Mouse (Mus musculus): ENCODE measurements around the gene Olfr666. TPM values are rescaled to one million over a fixed set of nuclear protein-coding genes. Genes with fewer than 3 reads are reported as not detected.
"Not testable (repeated sequence)": the region's sequence is repeated elsewhere in the genome, so short reads cannot be mapped to it uniquely, and the experiment has no call there.

Olfr666 gene
- polyA plus RNA-seq (2014; fragmentation: Nextera tagmentation; extraction: Ambion mirVana) = 0.08 TPM in 1 of 2 replicates, not detected in the other

DNA sequence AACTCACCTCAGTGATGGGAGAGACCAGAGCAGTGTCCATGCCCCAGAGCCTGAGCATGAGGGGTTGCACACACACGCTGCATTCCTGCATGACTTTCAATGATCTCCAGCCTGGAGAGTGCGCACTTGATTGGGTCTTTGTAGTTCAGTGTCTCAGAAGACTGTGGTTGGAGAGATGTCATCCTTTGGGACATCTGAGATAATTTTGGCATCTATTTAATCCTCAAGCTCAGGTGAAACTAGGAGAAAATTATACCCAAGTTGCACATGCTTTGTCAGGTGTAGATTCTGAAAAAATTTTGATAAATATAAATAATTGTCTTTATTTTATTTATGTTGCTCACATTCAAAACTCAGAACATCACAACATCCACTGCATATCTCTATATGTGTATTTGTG lies at the start of gene Olfr666:
Gene Olfr666 (minus strand): TSS at position 101 of the 400 bp plus-strand sequence.
- no peak within 1 kb of the TSS for H3K4me3 ChIP-seq (ENCODE audit: low read depth, low read length)
- H3K4me2 ChIP-seq (ENCODE audit: low read depth, low read length) = no peak within 1 kb of the TSS
- no peak for ATAC-seq (ENCODE audit: low read depth)
- no peaks in the 10 kb centered on the region for H3K36me3 ChIP-seq (ENCODE audit: control insufficient read depth, insufficient read depth, low read length)
- no peaks in the 10 kb centered on the region for H3K27me3 ChIP-seq (replicated peaks; ENCODE audit: control insufficient read depth, insufficient read depth, low read length)
- no peak within 1 kb of the TSS for H3K27ac ChIP-seq (replicated peaks; ENCODE audit: low read depth, low read length)
- WGBS = 92% methylated on average over 2 of the region's 2 CpGs
- H3K4me1 ChIP-seq (ENCODE audit: control insufficient read depth, insufficient read depth, low read length) = no peaks in the 10 kb centered on the region
- no peak within 1 kb of the TSS for H3K9ac ChIP-seq (ENCODE audit: low read depth, low read length)
- no peak for DNase-seq (ENCODE audit: low spot score)
- H3K9me3 ChIP-seq (ENCODE audit: control insufficient read depth, low read length) = no peaks in the 10 kb centered on the region

DNA sequence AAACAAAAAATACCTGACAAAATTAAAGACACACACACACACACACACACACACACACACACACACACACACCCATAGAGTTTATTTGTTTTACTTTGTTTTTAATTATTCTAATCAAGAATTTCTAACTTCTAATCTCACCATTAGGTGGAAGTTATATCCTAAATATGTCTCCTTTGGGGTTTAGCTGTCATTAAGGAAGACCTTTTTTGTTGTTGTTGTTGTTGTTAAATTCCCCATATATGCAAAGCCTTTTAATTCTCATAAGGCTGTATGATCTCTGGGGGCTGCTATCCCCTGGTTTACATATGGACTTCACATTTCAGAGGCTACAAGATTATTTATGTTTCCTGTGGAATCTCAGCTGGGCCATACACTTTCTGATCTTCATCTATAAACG lies 38.2 kb upstream of the Olfr666 start, which contains the start of gene Olfr669:
Gene Olfr669 (plus strand): TSS at position 301 of the 400 bp plus-strand sequence.
- no peaks in the 10 kb centered on the region for H3K9me3 ChIP-seq (ENCODE audit: control insufficient read depth, low read length)
- H3K4me1 ChIP-seq (ENCODE audit: control insufficient read depth, insufficient read depth, low read length) = no peaks in the 10 kb centered on the region
- H3K4me2 ChIP-seq (ENCODE audit: low read depth, low read length) = no peak within 1 kb of the TSS
- no peaks in the 10 kb centered on the region for H3K27me3 ChIP-seq (replicated peaks; ENCODE audit: control insufficient read depth, insufficient read depth, low read length)
- no peaks in the 10 kb centered on the region for H3K36me3 ChIP-seq (ENCODE audit: control insufficient read depth, insufficient read depth, low read length)
- WGBS = 84% methylated on average over 1 of the region's 1 CpGs
- no peak within 1 kb of the TSS for H3K27ac ChIP-seq (replicated peaks; ENCODE audit: low read depth, low read length)
- DNase-seq (ENCODE audit: low spot score) = no peak
- no peak within 1 kb of the TSS for H3K4me3 ChIP-seq (ENCODE audit: low read depth, low read length)
- ATAC-seq (ENCODE audit: low read depth) = no peak
- H3K9ac ChIP-seq (ENCODE audit: low read depth, low read length) = no peak within 1 kb of the TSS

DNA sequence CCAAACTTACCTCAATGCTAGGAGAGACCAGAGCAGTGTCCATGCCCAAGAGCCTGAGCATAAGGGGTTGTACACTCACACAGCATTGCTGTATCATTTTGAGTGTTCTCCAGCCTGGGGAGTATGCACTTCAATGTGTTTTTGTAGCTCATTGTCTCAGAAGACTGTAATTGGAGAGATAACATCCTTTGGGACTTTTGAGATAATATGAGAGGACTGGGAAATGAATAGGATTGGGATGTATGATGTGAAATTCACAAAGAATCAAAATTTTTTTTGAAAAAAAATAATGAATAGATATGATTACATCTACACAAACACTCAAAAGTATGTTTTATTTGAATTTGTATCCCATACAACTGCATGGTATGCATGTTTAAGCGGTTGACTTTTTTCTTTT lies 32.2 kb upstream of the Olfr666 start, which contains the start of gene Olfr668:
Gene Olfr668 (minus strand): TSS at position 101 of the 400 bp plus-strand sequence.
- H3K9me3 ChIP-seq (ENCODE audit: control insufficient read depth, low read length) = no peaks in the 10 kb centered on the region
- no peak within 1 kb of the TSS for H3K4me3 ChIP-seq (ENCODE audit: low read depth, low read length)
- 81% methylated on average over 1 of the region's 1 CpGs for WGBS
- ATAC-seq (ENCODE audit: low read depth) = no peak
- H3K27me3 ChIP-seq (replicated peaks; ENCODE audit: control insufficient read depth, insufficient read depth, low read length) = no peaks in the 10 kb centered on the region
- DNase-seq (ENCODE audit: low spot score) = no peak
- no peak within 1 kb of the TSS for H3K27ac ChIP-seq (replicated peaks; ENCODE audit: low read depth, low read length)
- H3K36me3 ChIP-seq (ENCODE audit: control insufficient read depth, insufficient read depth, low read length) = no peaks in the 10 kb centered on the region
- H3K4me2 ChIP-seq (ENCODE audit: low read depth, low read length) = no peak within 1 kb of the TSS
- H3K9ac ChIP-seq (ENCODE audit: low read depth, low read length) = no peak within 1 kb of the TSS
- H3K4me1 ChIP-seq (ENCODE audit: control insufficient read depth, insufficient read depth, low read length) = no peaks in the 10 kb centered on the region

DNA sequence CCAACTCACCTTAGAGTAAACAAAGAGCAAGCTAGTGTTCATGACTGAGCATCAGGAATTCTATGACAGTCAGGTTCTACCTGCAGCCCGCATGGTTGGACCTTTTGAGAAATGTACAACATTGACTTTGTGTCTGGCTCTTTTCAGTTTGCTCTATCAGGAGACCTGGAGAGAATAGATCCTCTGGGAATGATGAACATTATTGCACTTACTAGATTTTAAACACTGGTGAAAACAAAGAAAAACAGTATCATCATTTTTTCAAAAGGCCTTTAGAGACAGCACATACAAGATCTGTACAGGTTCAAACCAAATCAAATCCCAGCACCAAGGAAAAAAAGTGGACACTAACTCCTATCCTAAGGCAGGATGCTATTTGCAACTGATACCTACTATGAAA lies 25.6 kb upstream of the Olfr666 start, which contains the start of gene Olfr667:
Gene Olfr667 (minus strand): TSS at position 101 of the 400 bp plus-strand sequence.
- H3K27me3 ChIP-seq (replicated peaks; ENCODE audit: control insufficient read depth, insufficient read depth, low read length) = no peaks in the 10 kb centered on the region
- no peaks in the 10 kb centered on the region for H3K36me3 ChIP-seq (ENCODE audit: control insufficient read depth, insufficient read depth, low read length)
- H3K4me2 ChIP-seq (ENCODE audit: low read depth, low read length) = no peak within 1 kb of the TSS
- no peaks in the 10 kb centered on the region for H3K9me3 ChIP-seq (ENCODE audit: control insufficient read depth, low read length)
- no peak within 1 kb of the TSS for H3K9ac ChIP-seq (ENCODE audit: low read depth, low read length)
- no peaks in the 10 kb centered on the region for H3K4me1 ChIP-seq (ENCODE audit: control insufficient read depth, insufficient read depth, low read length)
- ATAC-seq (ENCODE audit: low read depth) (no peak), DNase-seq (ENCODE audit: low spot score) (no peak)
- WGBS = 85% methylated on average over 1 of the region's 1 CpGs
- no peak within 1 kb of the TSS for H3K27ac ChIP-seq (replicated peaks; ENCODE audit: low read depth, low read length)
- H3K4me3 ChIP-seq (ENCODE audit: low read depth, low read length) = no peak within 1 kb of the TSS

DNA sequence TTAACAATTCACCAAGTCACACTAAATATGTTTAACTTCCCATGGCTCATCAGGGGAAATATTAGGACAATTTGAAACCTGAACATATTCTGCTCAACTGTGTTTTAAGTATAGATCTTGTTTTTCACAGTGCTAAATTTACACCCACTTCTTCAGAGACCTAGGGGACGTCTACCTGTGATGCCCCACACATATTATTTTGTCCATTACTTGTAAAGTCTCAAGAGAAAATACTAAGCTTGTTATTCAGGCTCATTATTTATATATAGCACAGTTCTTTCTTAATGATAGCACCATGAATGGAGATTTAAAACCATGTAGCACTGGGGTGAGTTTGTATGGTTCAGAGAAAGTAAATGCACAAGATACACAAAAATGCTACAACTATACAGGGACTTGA lies 18.0 kb downstream of the Olfr666 start, which contains the start of gene Olfr665:
Gene Olfr665 (plus strand): TSS at position 301 of the 400 bp plus-strand sequence.
- H3K4me1 ChIP-seq (ENCODE audit: control insufficient read depth, insufficient read depth, low read length) = no peaks in the 10 kb centered on the region
- no peaks in the 10 kb centered on the region for H3K27me3 ChIP-seq (replicated peaks; ENCODE audit: control insufficient read depth, insufficient read depth, low read length)
- H3K36me3 ChIP-seq (ENCODE audit: control insufficient read depth, insufficient read depth, low read length) = no peaks in the 10 kb centered on the region
- no peak within 1 kb of the TSS for H3K27ac ChIP-seq (replicated peaks; ENCODE audit: low read depth, low read length)
- ATAC-seq (ENCODE audit: low read depth) (no peak), DNase-seq (ENCODE audit: low spot score) (no peak)
- H3K9ac ChIP-seq (ENCODE audit: low read depth, low read length) = no peak within 1 kb of the TSS
- no peaks in the 10 kb centered on the region for H3K9me3 ChIP-seq (ENCODE audit: control insufficient read depth, low read length)
- H3K4me2 ChIP-seq (ENCODE audit: low read depth, low read length) = no peak within 1 kb of the TSS
- H3K4me3 ChIP-seq (ENCODE audit: low read depth, low read length) = no peak within 1 kb of the TSS
- WGBS = 32% methylated on average over 1 of the region's 1 CpGs

DNA sequence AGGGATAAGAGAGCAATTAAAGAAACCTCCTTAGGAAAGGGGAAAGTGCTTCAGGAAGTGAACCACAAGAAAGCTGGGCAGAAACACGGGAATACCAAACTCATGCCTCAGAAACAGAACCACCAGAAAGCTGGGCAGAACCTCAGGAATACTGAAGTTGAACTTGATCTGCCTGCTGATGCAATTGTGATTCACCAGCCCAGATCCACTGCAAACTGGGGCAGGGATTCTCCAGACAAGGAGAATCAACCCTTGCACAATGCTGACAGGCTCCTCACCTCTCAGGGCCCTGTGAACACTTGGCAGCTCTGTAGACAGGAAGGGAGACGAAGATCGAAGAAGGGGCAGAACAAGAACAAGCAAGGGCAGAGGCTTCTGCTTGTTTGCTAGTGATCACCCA lies 34.4 kb downstream of the Olfr666 start:
- Histone ChIP-seq H3K9ac (ENCODE audit: low read depth, low read length) (no peak overlapping the region), H3K9me3 (ENCODE audit: control insufficient read depth, low read length) (no peaks in the 10 kb centered on the region), H3K4me3 (ENCODE audit: low read depth, low read length) (no peak overlapping the region), H3K4me1 (ENCODE audit: control insufficient read depth, insufficient read depth, low read length) (no peaks in the 10 kb centered on the region), H3K27me3 (replicated peaks; ENCODE audit: control insufficient read depth, insufficient read depth, low read length) (no peaks in the 10 kb centered on the region), H3K4me2 (ENCODE audit: low read depth, low read length) (no peak overlapping the region), H3K36me3 (ENCODE audit: control insufficient read depth, insufficient read depth, low read length) (no peaks in the 10 kb centered on the region), H3K27ac (replicated peaks; ENCODE audit: low read depth, low read length) (no peak overlapping the region)
- 80% methylated on average over 3 of the region's 3 CpGs for WGBS
- DNase-seq (ENCODE audit: low spot score) = no peak
- no peak for ATAC-seq (ENCODE audit: low read depth)

DNA sequence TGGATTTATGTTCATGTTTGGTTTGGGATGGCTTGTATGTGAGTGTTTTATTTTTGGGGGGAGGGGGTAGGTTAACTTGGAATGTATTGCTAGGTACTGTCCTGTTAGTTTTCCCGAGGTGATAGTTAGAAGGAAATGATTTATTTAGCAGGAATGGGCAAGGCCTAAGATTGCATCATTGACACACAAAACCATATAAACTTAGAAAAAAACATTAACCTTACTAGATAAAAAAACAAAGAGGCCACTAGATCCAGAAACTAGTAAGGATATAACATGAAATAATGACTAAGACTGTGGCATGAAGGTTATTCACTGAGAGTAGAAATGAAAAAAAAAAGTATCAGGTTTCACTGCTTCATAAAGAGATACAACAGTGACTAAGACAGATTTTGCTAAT lies 38.1 kb downstream of the Olfr666 start:
- H3K27ac ChIP-seq (replicated peaks; ENCODE audit: low read depth, low read length) = no peak overlapping the region
- WGBS = 73% methylated on average over 1 of the region's 1 CpGs
- ATAC-seq (ENCODE audit: low read depth) = no peak
- no peak for DNase-seq (ENCODE audit: low spot score)
- no peaks in the 10 kb centered on the region for H3K36me3 ChIP-seq (ENCODE audit: control insufficient read depth, insufficient read depth, low read length)
- no peak overlapping the region for H3K9ac ChIP-seq (ENCODE audit: low read depth, low read length)
- H3K4me3 ChIP-seq (ENCODE audit: low read depth, low read length) = no peak overlapping the region
- no peak overlapping the region for H3K4me2 ChIP-seq (ENCODE audit: low read depth, low read length)
- no peaks in the 10 kb centered on the region for H3K9me3 ChIP-seq (ENCODE audit: control insufficient read depth, low read length)
- H3K4me1 ChIP-seq (ENCODE audit: control insufficient read depth, insufficient read depth, low read length) = no peaks in the 10 kb centered on the region
- no peaks in the 10 kb centered on the region for H3K27me3 ChIP-seq (replicated peaks; ENCODE audit: control insufficient read depth, insufficient read depth, low read length)

DNA sequence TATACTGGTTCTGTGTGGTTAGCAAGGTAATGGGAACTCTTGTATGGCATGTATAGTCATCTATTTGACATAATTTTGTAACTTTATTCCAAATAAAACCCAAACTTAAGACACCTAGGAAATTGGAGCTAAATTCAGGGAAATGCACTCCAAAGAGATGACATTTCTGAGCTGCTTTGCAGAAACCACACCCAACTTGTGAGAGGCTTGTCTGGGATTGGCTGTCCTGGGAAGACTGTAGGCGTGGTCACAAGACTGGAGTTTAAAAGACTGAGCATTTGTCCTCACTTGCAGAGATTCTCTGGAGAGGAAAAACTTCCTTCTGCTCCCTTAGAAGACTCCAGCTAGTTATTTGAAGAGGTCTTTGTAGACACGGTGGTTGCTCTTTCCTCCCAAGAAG lies 39.0 kb downstream of the Olfr666 start, which contains the start of gene Usp17la:
Gene Usp17la (plus strand): TSS at position 301 of the 400 bp plus-strand sequence.
- H3K27me3 ChIP-seq (replicated peaks; ENCODE audit: control insufficient read depth, insufficient read depth, low read length); H3K9me3 ChIP-seq (ENCODE audit: control insufficient read depth, low read length); DNase-seq (ENCODE audit: low spot score); H3K4me1 ChIP-seq (ENCODE audit: control insufficient read depth, insufficient read depth, low read length); H3K4me3 ChIP-seq (ENCODE audit: low read depth, low read length); H3K27ac ChIP-seq (replicated peaks; ENCODE audit: low read depth, low read length); H3K9ac ChIP-seq (ENCODE audit: low read depth, low read length); ATAC-seq (ENCODE audit: low read depth); H3K36me3 ChIP-seq (ENCODE audit: control insufficient read depth, insufficient read depth, low read length); H3K4me2 ChIP-seq (ENCODE audit: low read depth, low read length): not testable (repeated sequence)
- WGBS = 73% methylated on average over 2 of the region's 2 CpGs

DNA sequence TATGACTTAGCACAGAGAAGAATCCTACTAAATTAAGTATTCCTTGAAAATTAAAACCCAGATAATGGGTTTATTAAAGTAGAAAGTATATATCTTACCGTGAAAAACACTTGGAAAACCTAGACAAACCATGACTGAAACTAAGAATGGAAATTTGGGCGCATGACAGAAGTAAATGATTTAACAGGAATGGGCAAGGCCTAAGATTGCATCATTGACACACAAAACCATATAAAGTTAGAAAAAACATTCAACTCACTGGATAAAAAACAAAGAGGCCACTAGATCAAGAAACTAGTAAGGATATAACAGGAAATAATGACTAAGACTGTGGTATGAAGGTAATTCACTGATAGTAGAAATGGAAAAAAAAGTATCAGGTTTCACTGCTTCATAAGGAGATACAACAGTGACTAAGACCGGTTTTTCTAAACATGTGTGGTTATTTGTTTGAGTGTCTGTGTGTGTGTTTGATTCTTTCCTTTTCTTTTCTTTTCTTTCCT lies 40.5 kb downstream of the Olfr666 start:
- Histone ChIP-seq H3K4me2 (ENCODE audit: low read depth, low read length) (no peak overlapping the region), H3K27ac (replicated peaks; ENCODE audit: low read depth, low read length) (no peak overlapping the region), H3K27me3 (replicated peaks; ENCODE audit: control insufficient read depth, insufficient read depth, low read length) (no peaks in the 10 kb centered on the region), H3K9ac (ENCODE audit: low read depth, low read length) (no peak overlapping the region), H3K36me3 (ENCODE audit: control insufficient read depth, insufficient read depth, low read length) (no peaks in the 10 kb centered on the region), H3K4me1 (ENCODE audit: control insufficient read depth, insufficient read depth, low read length) (no peaks in the 10 kb centered on the region), H3K4me3 (ENCODE audit: low read depth, low read length) (no peak overlapping the region), H3K9me3 (ENCODE audit: control insufficient read depth, low read length) (no peaks in the 10 kb centered on the region)
- 66% methylated on average over 3 of the region's 3 CpGs for WGBS
- DNase-seq (ENCODE audit: low spot score) (no peak), ATAC-seq (ENCODE audit: low read depth) (no peak)

All from embryonic facial prominence, embryonic 14.5 days (tissue).